Mouse (Mus musculus): ENCODE results near the gene Hist1h3i.

DNA sequence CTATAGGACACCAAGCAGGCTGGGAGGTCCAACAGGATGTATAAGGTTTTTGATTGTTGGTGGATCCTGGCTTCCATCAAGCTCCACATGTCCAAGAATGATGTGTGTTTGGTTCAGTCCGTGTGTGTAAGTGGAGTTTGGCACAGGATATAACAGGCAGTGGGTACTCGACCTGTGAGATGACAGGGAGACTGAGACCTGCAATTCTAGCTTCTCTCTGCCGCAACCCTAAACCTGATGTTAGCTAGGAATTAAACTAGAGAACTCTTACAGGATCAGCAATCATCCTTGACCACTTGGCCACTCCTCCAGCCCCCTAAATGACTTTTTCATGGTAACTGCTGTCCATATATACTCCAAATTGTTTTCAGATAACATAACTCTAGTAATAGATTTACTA, 30.8 kb downstream of the Hist1h3i start:
- TF ChIP-seq EP300 (IDR thresholded peaks at IDR 0.05; ENCODE audit: low read depth) (no peak), CTCF (IDR thresholded peaks at IDR 0.05; ENCODE audit: low read depth) (no peak)
